Mouse (Mus musculus) small intestine, adult 2 months (tissue): ENCODE data around the gene Scd4.

Experiments used
- CTCF ChIP-seq: fragments of 200-500 bp; IDR thresholded peaks from 2 replicates; pipeline ENCODE4 v1.5.1; 2012; ENCODE audit warnings: low read depth, mild to moderate bottlenecking, control low read depth, inconsistent platforms, low read length, moderate library complexity, mixed read lengths; ENCODE audit not compliant: insufficient replicate concordance, insufficient read length; ENCODE audit errors: extremely low read depth
- POLR2A ChIP-seq: fragments of 200-500 bp; IDR thresholded peaks from 2 replicates; pipeline ENCODE4 v1.6.1; 2012; ENCODE audit warnings: low read depth, mild to moderate bottlenecking, control low read depth, inconsistent platforms, low read length, moderate library complexity

DNA sequence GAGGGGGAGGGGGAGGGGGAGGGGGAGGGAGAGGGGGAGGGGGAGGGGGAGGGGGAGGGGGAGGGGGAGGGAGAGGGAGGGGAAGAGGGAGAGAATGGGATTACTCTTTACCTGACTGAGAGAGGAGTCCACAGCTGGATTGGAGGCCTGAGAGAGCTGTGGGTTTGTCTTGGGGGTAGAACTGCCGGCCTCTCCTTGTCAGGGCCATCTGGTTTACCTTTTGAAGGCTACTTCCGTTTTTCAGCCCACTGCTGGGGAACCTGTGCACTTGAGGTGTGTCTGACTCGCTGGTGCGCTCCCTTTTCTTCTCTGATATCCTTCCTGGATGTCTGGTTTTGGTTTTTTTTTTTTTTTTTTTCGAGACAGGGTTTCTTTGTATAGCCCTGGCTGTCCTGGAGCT is 15.5 kb upstream of the Scd4 start:
- TF ChIP-seq CTCF: no peak
- no peak for TF ChIP-seq POLR2A
